Mouse (Mus musculus) hindbrain, embryonic 14.5 days (tissue): ENCODE measurements around the gene Rhou. TPM values are rescaled to one million over a fixed set of nuclear protein-coding genes. Genes with fewer than 3 reads are reported as not detected.
"Not testable (repeated sequence)": the region's sequence is repeated elsewhere in the genome, so short reads cannot be mapped to it uniquely, and the experiment has no call there.

Experiments used
- ATAC-seq: fragments of 200-750 bp; cut with Nextera tagmentation; 2 replicates; pipeline ENCODE4 v1.8.0; 2017; ENCODE audit warnings: moderate number of reproducible peaks, mild to moderate bottlenecking, moderate TSS enrichment, moderate library complexity; ENCODE audit not compliant: low FRiP score
- DNase-seq: peaks from one replicate; pipeline ENCODE4 v3.0.0-alpha.2; 2015; ENCODE audit warnings: low spot score
- H3K27ac ChIP-seq: fragments of 300-500 bp; sonication (generic); 2 replicates; pipeline ENCODE4 v1.5.1; 2014; ENCODE audit warnings: mild to moderate bottlenecking, moderate library complexity
- H3K27me3 ChIP-seq: fragments of 300-500 bp; sonication (generic); 2 replicates; pipeline ENCODE4 v1.6.1; 2014; ENCODE audit warnings: mild to moderate bottlenecking, low read length, mixed read lengths; ENCODE audit not compliant: control insufficient read depth, insufficient read depth
- H3K36me3 ChIP-seq: fragments of 300-500 bp; sonication (generic); replicated peaks from 2 replicates; pipeline ENCODE4 v1.6.1; 2014; ENCODE audit not compliant: control insufficient read depth, insufficient read depth
- H3K4me1 ChIP-seq: fragments of 300-500 bp; sonication (generic); replicated peaks from 2 replicates; pipeline ENCODE4 v1.6.1; 2014; ENCODE audit warnings: antibody characterized with exemption, low read length, mixed read lengths; ENCODE audit not compliant: control insufficient read depth, insufficient read depth
- H3K4me2 ChIP-seq: fragments of 300-500 bp; sonication (generic); replicated peaks from 2 replicates; pipeline ENCODE4 v1.6.1; 2014; ENCODE audit warnings: mild to moderate bottlenecking, moderate library complexity
- H3K4me3 ChIP-seq: fragments of 300-500 bp; sonication (generic); replicated peaks from 2 replicates; pipeline ENCODE4 v1.5.1; 2014; ENCODE audit warnings: mild to moderate bottlenecking, low read length
- H3K9ac ChIP-seq: fragments of 300-500 bp; sonication (generic); 2 replicates; pipeline ENCODE4 v1.6.1; 2014
- H3K9me3 ChIP-seq: fragments of 300-500 bp; sonication (generic); 2 replicates; pipeline ENCODE4 v1.6.1; 2016; ENCODE audit warnings: low read length; ENCODE audit not compliant: control insufficient read depth
- WGBS: fragments of 180-500 bp; shearing (Covaris S2); extraction: QIAGEN DNeasy Blood & Tissue Kit; methylation state at CpG from one replicate; pipeline ENCODE4 v1.1.7; 2014; 5-methylcytosine and 5-hydroxymethylcytosine counted together
- polyA plus RNA-seq: library from polyadenylated mRNA; unstranded; fragments of >200 nt; fragmentation: Nextera tagmentation; extraction: Ambion mirVana; gene quantifications from 2 replicates; pipeline ENCODE4 v1.2.1, GENCODE M21; 2014

Rhou gene
- 14.3 and 14.9 TPM in 2 replicates for polyA plus RNA-seq

- peak within 1 kb of the TSS; percentile 63 for H3K4me3 ChIP-seq
- H3K27me3 ChIP-seq: no peaks in the 10 kb centered on the region
- H3K9ac ChIP-seq: peak within 1 kb of the TSS; percentile 94
- H3K4me2 ChIP-seq: peak within 1 kb of the TSS; percentile 83
- peaks cover 22% of the 10 kb centered on the region for H3K36me3 ChIP-seq
- WGBS: 1% methylated on average over 35 of the region's 58 CpGs
- DNase-seq (peak; percentile 94), ATAC-seq (peak; percentile 93)
- no peaks in the 10 kb centered on the region for H3K9me3 ChIP-seq
- H3K4me1 ChIP-seq: peaks cover 12% of the 10 kb centered on the region
- H3K27ac ChIP-seq: peak within 1 kb of the TSS; percentile 93
Measured at GRCm38 (mm10) chr8:123653308-123653993, at the start of gene Rhou. Gene Rhou (plus strand): TSS chr8:123653929.

DNA sequence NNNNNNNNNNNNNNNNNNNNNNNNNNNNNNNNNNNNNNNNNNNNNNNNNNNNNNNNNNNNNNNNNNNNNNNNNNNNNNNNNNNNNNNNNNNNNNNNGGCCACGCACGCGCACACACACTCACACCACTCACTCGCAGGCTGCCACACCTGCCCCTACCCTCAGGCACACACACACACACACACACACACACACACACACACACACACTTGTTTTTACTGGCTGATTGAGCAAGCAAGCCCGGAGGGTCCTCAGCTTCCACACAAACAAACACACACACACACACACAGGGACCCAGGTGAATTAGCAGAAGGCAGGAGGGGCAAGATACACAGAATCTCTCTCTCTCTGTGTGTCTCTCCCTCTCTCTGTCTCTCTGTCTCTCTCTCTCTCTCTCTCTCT, 41.1 kb upstream of the Rhou start:
- not testable (repeated sequence) for H3K27me3 ChIP-seq, H3K9ac ChIP-seq, H3K27ac ChIP-seq, ATAC-seq, DNase-seq, H3K4me2 ChIP-seq, H3K9me3 ChIP-seq, H3K36me3 ChIP-seq, H3K4me3 ChIP-seq, H3K4me1 ChIP-seq
- no CpG with 5 or more reads among the region's 5 CpGs for WGBS

- DNase-seq, H3K4me2 ChIP-seq, H3K9ac ChIP-seq, H3K4me1 ChIP-seq, H3K4me3 ChIP-seq, H3K36me3 ChIP-seq, H3K27ac ChIP-seq, ATAC-seq, H3K9me3 ChIP-seq: not testable (repeated sequence)
- H3K27me3 ChIP-seq: peaks cover 27% of the 10 kb centered on the region
- WGBS: no CpG with 5 or more reads among the region's 39 CpGs
Measured at GRCm38 (mm10) chr8:123623523-123623922, 30.2 kb upstream of the Rhou start.

GRCm38 (mm10) chr8:123624274-123624673, 29.5 kb upstream of the Rhou start:
- Histone ChIP-seq H3K36me3 (no peaks in the 10 kb centered on the region), H3K27me3 (peaks cover 27% of the 10 kb centered on the region), H3K27ac (no peak overlapping the region), H3K9me3 (no peaks in the 10 kb centered on the region), H3K4me1 (peaks cover 3% of the 10 kb centered on the region), H3K9ac (no peak overlapping the region), H3K4me3 (no peak overlapping the region), H3K4me2 (no peak overlapping the region)
- 70% methylated on average over 5 of the region's 5 CpGs for WGBS
- ATAC-seq (no peak), DNase-seq (no peak)

DNA sequence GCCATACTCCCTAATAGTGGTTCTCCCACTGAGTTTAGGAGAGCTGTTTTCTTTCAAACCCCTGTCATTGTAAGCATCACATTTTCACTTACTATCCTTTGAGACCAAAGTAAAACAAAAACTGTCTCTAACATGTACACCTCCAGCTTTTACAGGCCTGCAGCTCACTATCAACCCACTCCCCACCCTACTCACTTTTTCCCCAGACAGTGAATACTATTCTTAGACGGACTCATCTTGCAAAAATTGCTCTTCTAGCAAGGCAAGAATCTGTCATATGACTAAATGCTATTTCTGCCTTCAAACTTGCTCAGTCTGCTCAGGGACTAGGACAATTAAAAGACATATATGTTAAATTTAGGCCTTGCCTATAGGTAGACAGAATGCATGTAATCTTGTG, 29.0 kb upstream of the Rhou start:
- peaks cover 27% of the 10 kb centered on the region for H3K27me3 ChIP-seq
- H3K27ac ChIP-seq: no peak overlapping the region
- no peaks in the 10 kb centered on the region for H3K36me3 ChIP-seq
- H3K9me3 ChIP-seq: no peaks in the 10 kb centered on the region
- ATAC-seq (no peak), DNase-seq (no peak)
- H3K9ac ChIP-seq: no peak overlapping the region
- H3K4me1 ChIP-seq: peaks cover 4% of the 10 kb centered on the region
- WGBS: 37% methylated on average over 1 of the region's 1 CpGs
- no peak overlapping the region for H3K4me3 ChIP-seq
- H3K4me2 ChIP-seq: no peak overlapping the region

- DNase-seq (no peak), ATAC-seq (no peak)
- H3K4me2 ChIP-seq: no peak overlapping the region
- H3K9ac ChIP-seq: no peak overlapping the region
- 28% methylated on average over 2 of the region's 2 CpGs for WGBS
- no peaks in the 10 kb centered on the region for H3K9me3 ChIP-seq
- peaks cover 27% of the 10 kb centered on the region for H3K27me3 ChIP-seq
- no peaks in the 10 kb centered on the region for H3K36me3 ChIP-seq
- peaks cover 11% of the 10 kb centered on the region for H3K4me1 ChIP-seq
- no peak overlapping the region for H3K27ac ChIP-seq
- no peak overlapping the region for H3K4me3 ChIP-seq
Measured at GRCm38 (mm10) chr8:123625717-123626116, 28.0 kb upstream of the Rhou start.

DNA sequence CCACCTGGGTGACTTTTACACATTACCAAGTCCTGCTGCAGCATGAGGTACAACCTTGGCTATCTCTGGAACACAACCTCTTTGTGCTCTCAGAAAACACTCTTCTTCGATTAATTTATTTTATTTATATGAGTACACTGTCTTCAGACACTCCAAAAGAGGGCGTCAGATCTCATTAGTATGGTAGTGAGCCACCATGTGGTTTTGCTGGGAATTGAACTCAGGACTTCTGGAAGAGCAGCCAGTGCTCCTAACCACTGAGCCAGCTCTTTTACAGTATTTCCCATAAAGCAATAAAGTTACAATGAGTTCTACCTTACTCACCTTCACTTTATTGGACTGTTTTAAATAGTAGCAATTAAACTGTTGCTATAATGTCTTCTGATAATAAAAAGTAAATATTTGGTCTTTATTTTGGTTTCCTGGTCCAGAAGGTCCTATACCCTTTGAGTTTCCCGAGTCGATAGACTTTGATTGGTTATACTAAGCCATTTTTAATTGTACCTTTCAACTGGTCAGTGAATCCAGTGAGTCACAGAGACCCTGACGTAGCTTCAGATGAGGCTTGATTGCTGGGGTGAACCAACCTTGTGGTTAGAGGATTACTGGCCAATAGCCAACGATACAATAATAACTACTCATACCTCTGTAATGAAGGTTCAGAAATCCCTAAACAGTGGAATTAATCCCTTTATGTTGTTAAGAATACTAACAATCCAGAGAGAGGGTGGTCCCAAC, 26.1 kb upstream of the Rhou start:
- H3K27me3 ChIP-seq: peaks cover 27% of the 10 kb centered on the region
- DNase-seq: no peak
- H3K36me3 ChIP-seq: no peaks in the 10 kb centered on the region
- no peak overlapping the region for H3K4me2 ChIP-seq
- H3K4me3 ChIP-seq: no peak overlapping the region
- H3K27ac ChIP-seq: no peak overlapping the region
- peaks cover 12% of the 10 kb centered on the region for H3K4me1 ChIP-seq
- no peak for ATAC-seq
- H3K9me3 ChIP-seq: no peaks in the 10 kb centered on the region
- no peak overlapping the region for H3K9ac ChIP-seq
- WGBS: 65% methylated on average over 6 of the region's 6 CpGs

- no peak overlapping the region for H3K27ac ChIP-seq
- no peaks in the 10 kb centered on the region for H3K36me3 ChIP-seq
- H3K9me3 ChIP-seq: no peaks in the 10 kb centered on the region
- H3K4me2 ChIP-seq: peak overlapping the region; percentile 53
- H3K9ac ChIP-seq: peak overlapping the region; percentile 14; the same call in 1 of the 2 replicates
- peaks cover 27% of the 10 kb centered on the region for H3K27me3 ChIP-seq
- peak overlapping the region; percentile 9 for H3K4me3 ChIP-seq
- WGBS: 2% methylated on average over 8 of the region's 8 CpGs
- DNase-seq (peak; percentile 72), ATAC-seq (no peak)
- H3K4me1 ChIP-seq: peaks cover 12% of the 10 kb centered on the region
Measured at GRCm38 (mm10) chr8:123628253-123628967, 25.3 kb upstream of the Rhou start.
